Mouse (Mus musculus): ENCODE measurements at regions not wholly inside any gene's neighbourhood (a gene's known extent, or its start where the extent isn't known, plus 50 kb on each side); places are given as distances from the start of the nearest gene placed in this dataset.

DNA sequence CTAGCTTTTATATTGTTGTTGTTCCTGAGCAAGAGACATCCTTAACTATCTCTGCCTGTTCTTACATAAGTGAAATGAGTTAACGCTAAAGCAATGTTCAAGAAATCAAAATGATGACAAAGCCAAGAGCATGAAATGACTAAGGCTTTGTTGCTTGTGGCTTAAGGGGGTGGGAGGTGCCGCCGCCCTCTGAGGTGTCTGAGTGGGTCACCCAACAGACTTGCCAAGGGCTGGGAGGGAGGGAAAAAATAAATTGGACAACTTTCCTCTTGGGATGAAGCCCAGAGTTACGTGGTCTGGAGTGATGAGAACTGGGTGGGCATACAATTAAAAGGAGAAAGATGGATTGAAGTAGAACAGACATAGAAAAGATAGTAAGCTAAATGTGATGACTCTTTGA is 478.1 kb upstream of the Jag1 start:
- Histone ChIP-seq H3K36me3 (ENCODE audit: control insufficient read depth, insufficient read depth, low read length) (no peaks in the 10 kb centered on the region), H3K27ac (replicated peaks; ENCODE audit: low read depth, low read length) (no peak overlapping the region), H3K9me3 (ENCODE audit: control insufficient read depth, low read length) (no peaks in the 10 kb centered on the region), H3K9ac (ENCODE audit: low read depth, low read length) (no peak overlapping the region), H3K4me2 (ENCODE audit: low read depth, low read length) (no peak overlapping the region), H3K4me1 (ENCODE audit: control insufficient read depth, insufficient read depth, low read length) (no peaks in the 10 kb centered on the region), H3K27me3 (replicated peaks; ENCODE audit: control insufficient read depth, insufficient read depth, low read length) (no peaks in the 10 kb centered on the region), H3K4me3 (ENCODE audit: low read depth, low read length) (no peak overlapping the region)
- DNase-seq (ENCODE audit: low spot score) = no peak
- 91% methylated on average over 4 of the region's 4 CpGs for WGBS
- no peak for ATAC-seq (ENCODE audit: low read depth)

DNA sequence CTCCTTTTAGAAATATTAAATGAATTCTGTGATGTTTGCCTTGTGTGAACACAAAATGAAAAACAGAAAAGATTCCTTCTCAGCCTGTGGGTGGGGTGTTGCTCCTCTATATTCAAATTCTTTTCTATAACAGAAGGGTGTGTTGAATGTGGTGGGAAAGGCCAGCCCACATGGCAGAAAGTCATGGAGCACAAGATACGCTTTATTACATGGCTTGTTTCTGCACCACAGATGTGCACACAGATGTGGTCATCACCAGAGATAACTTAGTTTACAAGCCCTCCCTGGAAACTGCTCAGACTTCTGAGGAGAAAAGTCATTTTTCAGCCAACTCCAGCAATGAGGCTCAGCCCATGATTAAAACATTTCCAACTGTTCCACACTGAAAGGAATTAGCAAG is 475.1 kb upstream of the Jag1 start:
- DNase-seq (ENCODE audit: low spot score) = peak; percentile 82
- Histone ChIP-seq H3K27me3 (replicated peaks; ENCODE audit: control insufficient read depth, insufficient read depth, low read length) (no peaks in the 10 kb centered on the region), H3K4me1 (ENCODE audit: control insufficient read depth, insufficient read depth, low read length) (no peaks in the 10 kb centered on the region), H3K9ac (ENCODE audit: low read depth, low read length) (no peak overlapping the region), H3K9me3 (ENCODE audit: control insufficient read depth, low read length) (no peaks in the 10 kb centered on the region), H3K27ac (replicated peaks; ENCODE audit: low read depth, low read length) (no peak overlapping the region), H3K4me2 (ENCODE audit: low read depth, low read length) (no peak overlapping the region), H3K4me3 (ENCODE audit: low read depth, low read length) (no peak overlapping the region), H3K36me3 (ENCODE audit: control insufficient read depth, insufficient read depth, low read length) (no peaks in the 10 kb centered on the region)
- WGBS = 48% methylated on average over 1 of the region's 1 CpGs
- ATAC-seq (ENCODE audit: low read depth) = peak; percentile 62; the same call in 1 of the 2 replicates

DNA sequence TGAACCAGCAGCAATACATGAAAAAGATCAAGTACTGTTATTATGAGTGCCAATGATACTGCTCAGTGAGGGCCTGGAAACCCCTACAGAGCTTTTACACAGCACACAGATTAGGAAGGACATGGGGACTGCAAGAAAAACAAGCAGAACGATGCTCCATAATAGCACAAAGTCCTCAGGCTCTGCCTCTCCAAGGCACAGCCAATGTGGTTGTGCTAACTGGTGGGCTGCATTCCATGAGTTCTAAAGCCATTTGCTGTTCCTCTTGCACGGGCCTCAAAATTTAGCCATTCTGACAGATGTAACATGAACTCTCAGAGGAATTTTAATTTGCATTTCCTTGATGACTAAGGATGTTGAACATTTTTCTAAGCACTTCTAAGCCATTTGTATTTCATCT is 465.0 kb upstream of the Jag1 start:
- Histone ChIP-seq H3K27ac (replicated peaks; ENCODE audit: low read depth, low read length) (no peak overlapping the region), H3K9me3 (ENCODE audit: control insufficient read depth, low read length) (no peaks in the 10 kb centered on the region), H3K9ac (ENCODE audit: low read depth, low read length) (no peak overlapping the region), H3K4me2 (ENCODE audit: low read depth, low read length) (no peak overlapping the region), H3K27me3 (replicated peaks; ENCODE audit: control insufficient read depth, insufficient read depth, low read length) (no peaks in the 10 kb centered on the region), H3K4me1 (ENCODE audit: control insufficient read depth, insufficient read depth, low read length) (peaks cover 5% of the 10 kb centered on the region; the same call in 1 of the 2 replicates), H3K4me3 (ENCODE audit: low read depth, low read length) (no peak overlapping the region), H3K36me3 (ENCODE audit: control insufficient read depth, insufficient read depth, low read length) (no peaks in the 10 kb centered on the region)
- no peak for ATAC-seq (ENCODE audit: low read depth)
- WGBS = 0% methylated on average over 2 of the region's 2 CpGs
- peak; percentile 78 for DNase-seq (ENCODE audit: low spot score)

DNA sequence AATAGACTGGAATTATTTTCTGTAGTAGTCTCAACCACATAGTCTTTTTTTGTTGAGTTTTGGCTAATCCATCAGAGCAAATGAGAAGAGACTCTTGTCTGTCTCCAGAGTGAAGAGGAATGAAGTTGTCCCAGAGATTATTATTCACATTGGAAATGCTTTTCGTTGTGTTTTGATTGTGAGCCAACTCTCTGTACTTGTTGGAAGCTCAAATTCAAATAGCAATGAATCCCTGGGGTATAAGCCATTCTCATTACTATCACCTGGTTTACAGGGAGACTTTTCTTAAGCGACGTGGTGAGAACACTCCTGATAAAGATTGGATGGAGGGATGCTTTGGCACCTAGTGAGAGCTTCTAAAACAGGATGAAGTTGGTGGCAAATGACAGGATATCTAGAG is 459.3 kb upstream of the Jag1 start:
- 0 out of 2 replicates have a peak, but pooled peaks cover 2% of the 10 kb centered on the region for H3K27me3 ChIP-seq (replicated peaks; ENCODE audit: control insufficient read depth, insufficient read depth, low read length)
- no peak overlapping the region for H3K4me3 ChIP-seq (ENCODE audit: low read depth, low read length)
- no peak; the same call in 1 of the 2 replicates for ATAC-seq (ENCODE audit: low read depth)
- H3K36me3 ChIP-seq (ENCODE audit: control insufficient read depth, insufficient read depth, low read length) = no peaks in the 10 kb centered on the region
- DNase-seq (ENCODE audit: low spot score) = peak; percentile 54
- H3K4me2 ChIP-seq (ENCODE audit: low read depth, low read length) = no peak overlapping the region
- H3K9me3 ChIP-seq (ENCODE audit: control insufficient read depth, low read length) = no peaks in the 10 kb centered on the region
- no peak overlapping the region for H3K27ac ChIP-seq (replicated peaks; ENCODE audit: low read depth, low read length)
- WGBS = 61% methylated on average over 3 of the region's 3 CpGs
- H3K9ac ChIP-seq (ENCODE audit: low read depth, low read length) = no peak overlapping the region
- no peaks in the 10 kb centered on the region for H3K4me1 ChIP-seq (ENCODE audit: control insufficient read depth, insufficient read depth, low read length)

DNA sequence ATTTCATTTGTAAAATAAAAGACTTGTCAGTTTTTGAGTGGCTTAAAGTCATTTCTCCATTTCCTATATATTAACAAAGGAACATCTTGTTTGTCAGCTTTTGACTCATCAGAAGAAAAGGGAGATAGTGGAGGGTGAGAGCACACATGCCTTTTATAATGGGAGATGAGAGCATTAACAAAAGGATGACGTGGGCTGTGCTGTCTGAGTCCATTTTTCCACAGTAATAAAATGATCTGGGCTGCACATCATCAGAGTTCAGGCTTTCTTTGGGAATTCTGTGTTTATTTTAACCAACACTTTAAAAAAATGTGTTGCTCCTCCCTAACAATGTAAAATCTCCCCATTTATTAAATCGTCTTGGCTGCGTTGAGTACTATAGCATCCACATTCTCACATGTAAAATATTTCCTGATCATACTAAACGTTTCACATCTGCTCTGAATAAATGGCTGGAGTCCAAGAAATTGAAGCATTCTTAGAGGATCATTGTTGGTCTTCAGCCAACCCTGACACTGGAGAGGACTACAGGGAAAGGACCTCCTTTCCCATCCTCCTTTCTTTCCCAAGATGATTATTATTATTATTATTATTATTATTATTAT is 458.5 kb upstream of the Jag1 start:
- peak; percentile 62 for ATAC-seq (ENCODE audit: low read depth)
- WGBS = 23% methylated on average over 4 of the region's 4 CpGs
- H3K4me3 ChIP-seq (ENCODE audit: low read depth, low read length) = no peak overlapping the region

DNA sequence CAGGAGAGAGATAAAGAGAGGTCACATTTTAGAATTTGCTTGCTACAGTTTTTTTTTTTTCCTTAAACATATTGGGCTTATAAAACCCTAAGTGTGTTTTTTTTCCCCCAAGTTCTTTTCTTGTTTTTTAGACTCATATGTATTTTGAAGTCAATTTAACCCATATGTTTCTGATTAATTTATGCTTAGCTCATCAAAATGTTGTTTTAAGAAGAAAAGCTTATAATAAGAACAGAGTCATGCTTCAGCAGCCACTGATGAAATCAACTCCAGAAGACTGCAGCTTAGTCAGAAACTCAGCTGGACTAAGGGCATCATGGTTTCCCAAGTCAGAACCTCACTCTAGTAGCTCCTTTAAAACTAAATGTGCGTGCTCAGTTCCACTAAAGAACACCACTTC is 454.7 kb upstream of the Jag1 start:
- Histone ChIP-seq H3K36me3 (ENCODE audit: control insufficient read depth, insufficient read depth, low read length) (no peaks in the 10 kb centered on the region), H3K4me1 (ENCODE audit: control insufficient read depth, insufficient read depth, low read length) (no peaks in the 10 kb centered on the region), H3K4me2 (ENCODE audit: low read depth, low read length) (no peak overlapping the region), H3K9ac (ENCODE audit: low read depth, low read length) (no peak overlapping the region), H3K4me3 (ENCODE audit: low read depth, low read length) (no peak overlapping the region), H3K27ac (replicated peaks; ENCODE audit: low read depth, low read length) (no peak overlapping the region), H3K9me3 (ENCODE audit: control insufficient read depth, low read length) (no peaks in the 10 kb centered on the region), H3K27me3 (replicated peaks; ENCODE audit: control insufficient read depth, insufficient read depth, low read length) (0 out of 2 replicates have a peak, but pooled peaks cover 2% of the 10 kb centered on the region)
- DNase-seq (ENCODE audit: low spot score) (peak; percentile 63), ATAC-seq (ENCODE audit: low read depth) (no peak)
- 58% methylated on average over 1 of the region's 1 CpGs for WGBS

More for the DNA sequence above, 458.5 kb upstream of the Jag1 start:
- Histone ChIP-seq H3K4me1 (ENCODE audit: control insufficient read depth, insufficient read depth, low read length) (no peaks in the 10 kb centered on the region), H3K9me3 (ENCODE audit: control insufficient read depth, low read length) (no peaks in the 10 kb centered on the region), H3K9ac (ENCODE audit: low read depth, low read length) (no peak overlapping the region), H3K4me2 (ENCODE audit: low read depth, low read length) (no peak overlapping the region; the same call in 1 of the 2 replicates), H3K27ac (replicated peaks; ENCODE audit: low read depth, low read length) (no peak overlapping the region), H3K36me3 (ENCODE audit: control insufficient read depth, insufficient read depth, low read length) (no peaks in the 10 kb centered on the region), H3K27me3 (replicated peaks; ENCODE audit: control insufficient read depth, insufficient read depth, low read length) (0 out of 2 replicates have a peak, but pooled peaks cover 2% of the 10 kb centered on the region)
- DNase-seq (ENCODE audit: low spot score) = peak; percentile 93

DNA sequence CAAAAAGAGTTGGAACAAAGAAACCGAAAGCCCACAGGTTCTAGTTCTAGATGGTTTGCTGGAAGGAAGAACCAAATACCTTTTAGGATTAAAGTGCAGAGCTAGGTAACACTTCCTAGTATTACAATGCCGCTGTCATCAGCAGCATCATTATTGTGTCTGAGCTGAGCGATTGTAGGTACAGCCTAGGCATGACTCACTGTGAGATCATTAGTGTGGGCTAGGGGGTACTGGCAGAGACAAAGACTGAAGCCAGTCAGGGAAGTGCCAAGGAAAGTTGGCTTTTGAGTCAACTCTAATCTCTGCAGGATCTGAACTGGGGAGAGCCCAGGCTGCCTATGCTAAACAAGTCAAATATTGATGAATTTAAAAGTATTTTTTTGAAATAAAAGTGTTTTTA is 450.2 kb upstream of the Jag1 start:
- no peaks in the 10 kb centered on the region for H3K4me1 ChIP-seq (ENCODE audit: control insufficient read depth, insufficient read depth, low read length)
- H3K27me3 ChIP-seq (replicated peaks; ENCODE audit: control insufficient read depth, insufficient read depth, low read length) = no peaks in the 10 kb centered on the region
- no peak overlapping the region for H3K4me2 ChIP-seq (ENCODE audit: low read depth, low read length)
- H3K9ac ChIP-seq (ENCODE audit: low read depth, low read length) = no peak overlapping the region
- no peaks in the 10 kb centered on the region for H3K36me3 ChIP-seq (ENCODE audit: control insufficient read depth, insufficient read depth, low read length)
- no peaks in the 10 kb centered on the region for H3K9me3 ChIP-seq (ENCODE audit: control insufficient read depth, low read length)
- no peak overlapping the region for H3K27ac ChIP-seq (replicated peaks; ENCODE audit: low read depth, low read length)
- no peak overlapping the region for H3K4me3 ChIP-seq (ENCODE audit: low read depth, low read length)
- ATAC-seq (ENCODE audit: low read depth) (no peak), DNase-seq (ENCODE audit: low spot score) (no peak)
- 94% methylated on average over 3 of the region's 3 CpGs for WGBS

DNA sequence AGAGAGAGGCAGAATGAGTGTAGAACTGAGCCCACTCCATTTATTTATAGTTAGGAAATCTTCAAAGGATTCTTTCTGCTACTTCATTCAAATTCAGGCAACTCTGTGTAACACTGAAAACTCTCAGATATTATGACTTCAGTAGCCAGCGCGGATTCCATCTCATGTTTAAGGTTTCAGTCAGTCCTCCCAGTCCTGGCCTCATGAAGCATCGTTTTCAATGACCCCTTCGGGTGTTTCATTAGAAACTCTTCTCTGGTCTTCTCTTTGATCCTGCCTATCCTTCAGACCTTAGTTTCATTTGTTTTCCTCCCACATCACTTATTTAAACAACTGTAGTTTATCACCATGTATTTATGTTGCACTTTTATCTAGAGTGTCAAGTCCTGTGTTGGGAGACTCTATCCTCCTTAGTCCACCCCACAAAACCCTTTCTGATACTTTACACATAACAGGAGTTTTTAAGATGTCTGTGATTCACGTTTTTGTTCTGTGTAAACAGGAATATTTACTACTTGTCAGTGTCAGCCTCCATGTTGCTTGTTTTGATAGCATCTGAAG is 447.7 kb upstream of the Jag1 start:
- Histone ChIP-seq H3K4me3 (ENCODE audit: low read depth, low read length) (no peak overlapping the region), H3K36me3 (ENCODE audit: control insufficient read depth, insufficient read depth, low read length) (no peaks in the 10 kb centered on the region), H3K27ac (replicated peaks; ENCODE audit: low read depth, low read length) (no peak overlapping the region), H3K9ac (ENCODE audit: low read depth, low read length) (no peak overlapping the region), H3K4me2 (ENCODE audit: low read depth, low read length) (no peak overlapping the region), H3K4me1 (ENCODE audit: control insufficient read depth, insufficient read depth, low read length) (peaks cover 4% of the 10 kb centered on the region; the same call in 1 of the 2 replicates), H3K27me3 (replicated peaks; ENCODE audit: control insufficient read depth, insufficient read depth, low read length) (no peaks in the 10 kb centered on the region), H3K9me3 (ENCODE audit: control insufficient read depth, low read length) (no peaks in the 10 kb centered on the region)
- DNase-seq (ENCODE audit: low spot score) (peak; percentile 8), ATAC-seq (ENCODE audit: low read depth) (no peak)
- WGBS = 50% methylated on average over 5 of the region's 5 CpGs

DNA sequence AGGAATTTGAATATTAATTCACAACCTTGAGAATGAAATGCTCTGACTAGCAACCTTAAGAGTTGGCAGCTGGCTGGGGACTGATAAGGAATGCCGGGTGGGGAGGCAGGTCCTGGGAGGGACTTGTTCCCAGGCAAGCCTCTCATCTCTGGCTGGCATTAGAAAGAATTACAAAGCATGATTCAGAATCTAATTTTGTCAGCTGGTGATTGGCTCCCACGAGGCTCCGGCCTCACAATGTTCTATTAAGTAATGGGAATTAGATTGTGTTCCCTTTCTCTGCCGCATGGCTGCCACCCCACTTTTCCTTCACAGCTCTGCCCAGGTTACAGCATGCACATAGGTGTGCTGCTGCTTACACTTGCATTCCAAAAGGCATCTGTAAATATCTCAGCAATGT is 443.9 kb upstream of the Jag1 start:
- Histone ChIP-seq H3K4me3 (ENCODE audit: low read depth, low read length) (no peak overlapping the region), H3K9me3 (ENCODE audit: control insufficient read depth, low read length) (no peaks in the 10 kb centered on the region), H3K4me2 (ENCODE audit: low read depth, low read length) (no peak overlapping the region), H3K9ac (ENCODE audit: low read depth, low read length) (no peak overlapping the region), H3K4me1 (ENCODE audit: control insufficient read depth, insufficient read depth, low read length) (peaks cover 4% of the 10 kb centered on the region; the same call in 1 of the 2 replicates), H3K36me3 (ENCODE audit: control insufficient read depth, insufficient read depth, low read length) (no peaks in the 10 kb centered on the region), H3K27ac (replicated peaks; ENCODE audit: low read depth, low read length) (no peak overlapping the region), H3K27me3 (replicated peaks; ENCODE audit: control insufficient read depth, insufficient read depth, low read length) (no peaks in the 10 kb centered on the region)
- DNase-seq (ENCODE audit: low spot score) (peak; percentile 18), ATAC-seq (ENCODE audit: low read depth) (no peak)
- WGBS = 52% methylated on average over 4 of the region's 4 CpGs
